Mouse (Mus musculus) retina, postnatal 1 day (tissue): ENCODE measurements around the gene Clec3b.

ENCODE experiments used
- DNase-seq: peaks from one replicate; pipeline ENCODE4 v3.0.0-alpha.2; 2012

Gene Clec3b

GRCm38 (mm10) chr9:123150241-123151020 lies at the start of gene Clec3b:
Gene Clec3b, plus strand, starts transcription at chr9:123150946.
- no peak for DNase-seq

GRCm38 (mm10) chr9:123103425-123103824 lies 47.3 kb upstream of the Clec3b start:
- DNase-seq = no peak

GRCm38 (mm10) chr9:123104362-123104761 lies 46.4 kb upstream of the Clec3b start:
- DNase-seq = no peak

- DNase-seq = peak; percentile 2
Observed at GRCm38 (mm10) chr9:123107186-123107585, 43.6 kb upstream of the Clec3b start.

- no peak for DNase-seq
Observed at GRCm38 (mm10) chr9:123109188-123109587, 41.6 kb upstream of the Clec3b start.

- DNase-seq = peak; percentile 4
Observed at GRCm38 (mm10) chr9:123111751-123112221, 39.0 kb upstream of the Clec3b start.

- DNase-seq = peak; percentile 95
Observed at GRCm38 (mm10) chr9:123112805-123113521, 37.8 kb upstream of the Clec3b start, which contains the start of the genes Zdhhc3 and Exosc7. Gene Zdhhc3, minus strand, starts transcription at chr9:123113205. Gene Exosc7, plus strand, starts transcription at chr9:123113215.

- no peak for DNase-seq
Observed at GRCm38 (mm10) chr9:123113931-123114330, 36.8 kb upstream of the Clec3b start.

- no peak for DNase-seq
Observed at GRCm38 (mm10) chr9:123115566-123115965, 35.2 kb upstream of the Clec3b start.

- DNase-seq = no peak
Observed at GRCm38 (mm10) chr9:123123017-123123416, 27.7 kb upstream of the Clec3b start.

GRCm38 (mm10) chr9:123123571-123124412 lies 27.0 kb upstream of the Clec3b start:
- DNase-seq = peak; percentile 17

- DNase-seq = no peak
Observed at GRCm38 (mm10) chr9:123124413-123124981, 26.2 kb upstream of the Clec3b start.

GRCm38 (mm10) chr9:123127663-123128062 lies 23.1 kb upstream of the Clec3b start:
- no peak for DNase-seq

GRCm38 (mm10) chr9:123132994-123133393 lies 17.8 kb upstream of the Clec3b start:
- DNase-seq = no peak

- DNase-seq = no peak
Observed at GRCm38 (mm10) chr9:123136953-123137682, 13.6 kb upstream of the Clec3b start.

- DNase-seq = peak; percentile 28
Observed at GRCm38 (mm10) chr9:123138891-123139474, 11.8 kb upstream of the Clec3b start.

- DNase-seq = no peak
Observed at GRCm38 (mm10) chr9:123139887-123140614, 10.7 kb upstream of the Clec3b start.

- no peak for DNase-seq
Observed at GRCm38 (mm10) chr9:123148430-123148829, 2.3 kb upstream of the Clec3b start.

GRCm38 (mm10) chr9:123151561-123151960 lies 815 bp downstream of the Clec3b start:
- no peak for DNase-seq

- no peak for DNase-seq
Observed at GRCm38 (mm10) chr9:123152026-123152425, 1.3 kb downstream of the Clec3b start.

GRCm38 (mm10) chr9:123153121-123153520 lies 2.4 kb downstream of the Clec3b start:
- no peak for DNase-seq
